Mouse (Mus musculus) lung, embryonic 15.5 days (tissue): Measurements from ENCODE around the gene Mtfr2. TPM values are rescaled to one million over a fixed set of nuclear protein-coding genes. Genes with fewer than 3 reads are reported as not detected.
A peak's percentile ranks its signal among the peaks of the same experiment; 100 is the strongest.

Experiments
- ATAC-seq: fragments of 200-750 bp; cut with Nextera tagmentation; 2 replicates; pipeline ENCODE4 v1.8.0; 2017; ENCODE audit warnings: moderate number of reproducible peaks, borderline replicate concordance; ENCODE audit not compliant: low FRiP score, low TSS enrichment; ENCODE audit errors: extremely low read depth
- H3K27ac ChIP-seq: fragments of 300-500 bp; sonication (generic); 2 replicates; pipeline ENCODE4 v1.5.1; 2015; ENCODE audit warnings: moderate library complexity, mild to moderate bottlenecking, inconsistent platforms
- H3K27me3 ChIP-seq: fragments of 300-500 bp; sonication (generic); 2 replicates; pipeline ENCODE4 v1.6.1; 2015; ENCODE audit warnings: inconsistent platforms
- H3K36me3 ChIP-seq: fragments of 300-500 bp; sonication (generic); 2 replicates; pipeline ENCODE4 v1.6.1; 2015; ENCODE audit warnings: inconsistent platforms
- H3K4me1 ChIP-seq: fragments of 300-500 bp; sonication (generic); 2 replicates; pipeline ENCODE4 v1.6.1; 2015; ENCODE audit warnings: inconsistent platforms
- H3K4me2 ChIP-seq: fragments of 300-500 bp; sonication (generic); 2 replicates; pipeline ENCODE4 v1.6.1; 2015; ENCODE audit warnings: inconsistent platforms, mild to moderate bottlenecking, moderate library complexity
- H3K4me3 ChIP-seq: fragments of 300-500 bp; sonication (generic); 2 replicates; pipeline ENCODE4 v1.5.1; 2015; ENCODE audit warnings: mild to moderate bottlenecking, inconsistent platforms
- H3K9ac ChIP-seq: fragments of 300-500 bp; sonication (generic); 2 replicates; pipeline ENCODE4 v1.6.1; 2015; ENCODE audit warnings: inconsistent platforms
- H3K9me3 ChIP-seq: fragments of 300-500 bp; sonication (generic); 2 replicates; pipeline ENCODE4 v1.6.1; 2016; ENCODE audit warnings: inconsistent platforms
- WGBS: fragments of 180-500 bp; shearing (Covaris S2); methylation state at CpG from one replicate; pipeline ENCODE4 v1.1.7; 2015; 5-methylcytosine and 5-hydroxymethylcytosine counted together
- polyA plus RNA-seq: library from polyadenylated mRNA; unstranded; fragments of >200 nt; fragmentation: Nextera tagmentation; extraction: Ambion mirVana; gene quantifications from 2 replicates; pipeline ENCODE4 v1.2.1, GENCODE M21; 2015

Gene Mtfr2
- 2.2 and 3.1 TPM in 2 replicates for polyA plus RNA-seq

DNA sequence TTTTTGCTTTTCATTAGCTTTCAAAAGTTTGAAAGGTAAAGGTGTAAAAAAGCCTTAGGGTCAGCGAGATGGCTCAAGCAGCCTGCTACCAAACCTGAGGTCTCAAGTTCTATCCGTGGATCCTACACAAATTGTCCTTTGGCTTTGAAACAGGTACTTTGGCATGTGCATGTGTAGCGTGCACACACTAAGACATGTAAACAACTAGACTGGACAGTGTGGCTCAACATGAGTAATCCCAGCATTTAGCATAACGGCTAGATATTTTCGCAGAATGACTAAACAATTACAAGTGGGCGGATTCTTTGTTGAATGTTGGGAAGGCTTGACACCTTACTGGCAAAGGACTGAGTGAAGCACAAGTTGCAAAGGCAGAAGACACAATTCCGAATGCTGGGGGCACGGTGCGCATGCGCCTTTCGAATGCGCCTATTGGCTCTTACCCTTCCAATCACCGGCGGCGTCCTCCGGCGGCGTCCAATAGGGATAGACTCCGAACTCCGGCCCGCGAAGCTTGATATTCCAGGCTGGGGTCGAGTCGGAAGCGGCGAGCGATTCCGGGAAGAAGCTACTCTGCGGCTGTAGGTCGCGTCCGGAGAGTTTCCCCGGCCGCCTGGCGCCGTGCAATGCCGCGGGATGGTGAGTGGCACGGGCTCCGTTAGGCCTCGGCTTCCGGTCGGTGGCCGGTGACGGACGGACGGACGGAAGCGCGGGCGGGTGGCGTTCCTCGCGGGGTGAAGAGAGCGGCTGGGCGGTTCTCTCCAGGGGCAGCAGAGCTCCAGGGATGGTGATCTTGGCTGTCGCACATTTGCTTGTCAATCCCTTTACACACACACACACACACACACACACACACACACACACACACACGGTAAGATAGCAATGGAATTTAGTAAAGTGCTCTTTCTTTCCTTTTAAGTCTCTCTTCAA lies at the start of gene Mtfr2:
Mtfr2 (plus strand) TSS at position 486 of the 930 bp plus-strand sequence.
- peaks cover 9% of the 10 kb centered on the region; the same call in 1 of the 2 replicates for H3K4me1 ChIP-seq
- peak within 1 kb of the TSS; percentile 84 for H3K4me3 ChIP-seq
- H3K4me2 ChIP-seq = peak within 1 kb of the TSS; percentile 75
- H3K9me3 ChIP-seq = no peaks in the 10 kb centered on the region
- under 1% methylated on average over 58 of the region's 58 CpGs for WGBS
- no peaks in the 10 kb centered on the region for H3K27me3 ChIP-seq
- peaks cover 35% of the 10 kb centered on the region for H3K36me3 ChIP-seq
- peak within 1 kb of the TSS; percentile 63 for H3K9ac ChIP-seq
- peak within 1 kb of the TSS; percentile 81 for H3K27ac ChIP-seq
- peak; percentile 95 for ATAC-seq

DNA sequence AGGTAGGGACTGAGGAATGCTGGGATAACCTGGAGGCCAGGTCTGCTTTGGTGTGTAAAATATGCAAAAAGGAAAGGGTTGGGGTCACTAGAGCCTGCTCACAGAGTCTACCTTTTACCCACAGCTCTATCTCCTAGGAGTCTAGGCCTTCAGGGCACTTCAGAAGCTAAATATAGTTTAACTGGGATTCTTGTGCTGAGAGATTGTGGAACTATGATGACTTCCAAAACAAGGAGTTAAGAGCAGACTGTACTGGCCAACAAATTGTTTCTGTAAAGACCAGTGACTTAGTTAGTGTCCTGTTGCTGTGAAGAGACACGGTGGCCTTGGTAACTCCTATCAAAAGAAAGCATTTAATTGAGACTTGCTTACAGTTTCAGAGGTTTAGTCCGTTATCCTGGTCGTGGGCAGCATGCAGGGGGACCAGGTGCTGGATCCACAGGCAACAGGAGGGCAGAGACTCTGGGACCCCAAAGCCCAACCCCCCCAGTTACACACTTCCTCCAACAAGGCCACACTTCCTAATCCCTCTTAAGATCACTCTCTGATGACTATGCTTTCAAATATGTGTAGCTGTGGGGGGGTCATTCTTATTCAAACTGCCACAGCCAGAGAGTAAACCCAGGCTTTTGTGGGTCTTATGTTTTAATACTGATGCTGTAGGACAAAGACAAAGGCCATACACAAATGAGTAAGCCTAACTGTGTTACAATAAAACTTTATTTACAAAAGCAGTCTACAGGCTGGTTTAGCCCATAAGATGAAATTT lies 49.2 kb upstream of the Mtfr2 start:
- H3K27ac ChIP-seq = no peak overlapping the region
- no peak overlapping the region for H3K4me2 ChIP-seq

DNA sequence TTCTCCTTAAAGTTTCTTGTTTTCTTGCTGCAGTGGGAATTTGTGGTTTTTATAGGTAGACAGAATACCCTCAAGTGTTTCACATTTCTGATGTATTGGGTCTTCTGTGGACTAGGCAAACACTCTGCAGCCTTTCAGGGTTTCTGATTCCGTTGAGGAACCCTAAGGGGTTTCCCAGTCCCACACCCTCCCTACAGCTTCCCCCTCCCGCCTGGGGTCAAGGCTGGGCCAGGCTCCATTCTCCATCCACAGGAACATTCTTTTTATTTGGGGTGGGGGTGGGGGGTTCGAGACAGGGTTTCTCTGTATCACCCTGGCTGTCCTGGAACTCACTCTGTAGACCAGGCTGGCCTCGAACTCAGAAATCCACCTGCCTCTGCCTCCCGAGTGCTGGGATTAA lies 48.5 kb upstream of the Mtfr2 start:
- Histone ChIP-seq H3K4me1 (no peaks in the 10 kb centered on the region), H3K4me2 (no peak overlapping the region), H3K9me3 (no peaks in the 10 kb centered on the region), H3K9ac (no peak overlapping the region), H3K27me3 (no peaks in the 10 kb centered on the region; the same call in 1 of the 2 replicates), H3K4me3 (no peak overlapping the region), H3K36me3 (no peaks in the 10 kb centered on the region), H3K27ac (no peak overlapping the region)
- WGBS = 63% methylated on average over 5 of the region's 5 CpGs
- ATAC-seq = no peak

More for the DNA sequence above, 49.2 kb upstream of the Mtfr2 start:
- ATAC-seq = no peak
- no peaks in the 10 kb centered on the region for H3K9me3 ChIP-seq
- WGBS = 62% methylated on average over 3 of the region's 3 CpGs
- no peaks in the 10 kb centered on the region for H3K36me3 ChIP-seq
- no peaks in the 10 kb centered on the region; the same call in 1 of the 2 replicates for H3K27me3 ChIP-seq
- H3K4me3 ChIP-seq = no peak overlapping the region
- H3K4me1 ChIP-seq = no peaks in the 10 kb centered on the region
- H3K9ac ChIP-seq = no peak overlapping the region

DNA sequence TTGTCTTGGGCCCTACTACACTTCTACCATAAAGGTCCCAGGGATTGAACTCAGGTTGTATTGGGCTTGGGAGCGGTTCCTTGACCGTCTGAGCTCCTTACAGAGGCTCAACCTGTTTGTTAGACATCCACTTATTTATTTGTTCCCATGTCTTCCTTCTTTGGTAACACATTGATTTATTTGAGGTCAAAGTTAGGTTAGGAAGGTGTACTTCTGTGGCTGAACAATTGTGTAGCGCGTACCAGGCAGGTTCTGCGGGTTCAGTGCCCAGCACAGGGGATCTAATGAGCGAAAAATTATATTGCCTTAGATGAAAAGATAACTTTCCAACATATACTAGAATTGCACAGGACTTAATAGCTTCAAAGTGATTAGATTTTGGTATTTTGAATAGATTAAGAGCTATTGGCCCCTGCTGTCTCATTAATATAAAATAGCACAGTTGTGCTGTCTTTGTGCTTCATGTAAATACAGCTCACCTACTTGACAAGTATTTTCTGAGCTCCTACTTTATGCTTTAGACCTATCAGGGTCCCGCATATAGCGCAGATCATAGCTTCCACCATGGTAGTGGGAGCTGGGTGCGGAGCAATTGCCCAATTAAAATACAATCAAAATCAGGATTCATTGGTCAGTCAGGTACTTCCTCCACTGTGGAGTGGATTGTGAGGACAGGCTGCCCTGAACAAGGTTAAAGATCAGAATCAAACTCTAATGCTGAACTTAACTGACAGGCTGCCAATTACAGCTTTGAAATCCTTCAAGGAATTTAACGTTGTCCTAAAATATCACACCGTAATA lies 36.4 kb upstream of the Mtfr2 start:
- 44% methylated on average over 11 of the region's 11 CpGs for WGBS
- Histone ChIP-seq H3K36me3 (no peaks in the 10 kb centered on the region), H3K9me3 (no peaks in the 10 kb centered on the region), H3K4me3 (peak overlapping the region; percentile 93), H3K4me2 (peak overlapping the region; percentile 66), H3K9ac (peak overlapping the region; percentile 69), H3K27me3 (no peaks in the 10 kb centered on the region), H3K27ac (peak overlapping the region; percentile 99), H3K4me1 (peaks cover 18% of the 10 kb centered on the region; the same call in 1 of the 2 replicates)
- no peak for ATAC-seq

DNA sequence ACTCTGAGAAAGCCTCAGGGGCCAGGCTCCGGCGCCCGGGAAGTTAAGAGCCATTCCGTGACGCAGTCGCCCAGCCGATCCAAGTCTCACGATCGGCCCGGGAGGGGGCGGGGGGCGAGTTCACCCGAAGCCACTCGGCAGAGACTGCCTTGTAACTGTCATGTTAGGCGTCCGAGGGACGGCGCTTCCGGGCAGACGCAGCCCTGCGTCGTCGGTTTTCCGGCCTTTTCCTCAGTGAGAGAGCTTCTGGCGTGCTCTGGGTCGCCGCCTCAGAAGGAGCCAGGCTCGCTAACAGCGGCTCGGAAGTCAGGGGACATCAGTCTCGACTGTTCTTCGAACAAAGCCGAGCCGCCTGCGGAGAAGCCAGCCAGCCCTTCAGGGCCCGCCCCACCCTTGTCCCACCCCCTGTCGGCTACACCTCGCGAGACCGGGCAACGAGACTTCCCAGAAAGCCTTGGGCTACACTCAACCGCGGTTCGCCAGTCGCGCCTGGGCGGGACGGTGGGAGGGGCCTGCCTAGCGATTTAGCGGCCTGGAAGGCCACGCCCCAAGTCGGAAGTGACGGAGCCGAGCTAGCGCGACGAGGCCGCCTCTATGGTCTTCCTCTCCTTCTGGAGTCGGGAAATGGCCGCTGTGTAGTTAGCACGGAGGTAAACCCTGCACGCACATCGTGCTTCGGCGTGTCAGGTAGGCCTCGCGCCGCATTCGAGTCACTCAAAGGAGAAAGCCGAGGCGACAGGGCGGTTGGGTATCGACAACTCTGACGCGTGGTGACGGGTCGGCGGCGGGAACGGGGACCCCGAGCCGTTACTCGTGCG lies 35.4 kb upstream of the Mtfr2 start, which contains the start of gene Bclaf1:
Bclaf1 (plus strand) TSS at position 552 of the 818 bp plus-strand sequence.
- Histone ChIP-seq H3K4me3 (peak within 1 kb of the TSS; percentile 93), H3K27ac (peak within 1 kb of the TSS; percentile 99), H3K4me1 (peaks cover 18% of the 10 kb centered on the region; the same call in 1 of the 2 replicates), H3K27me3 (no peaks in the 10 kb centered on the region), H3K9ac (peak within 1 kb of the TSS; percentile 95), H3K9me3 (no peaks in the 10 kb centered on the region), H3K36me3 (no peaks in the 10 kb centered on the region), H3K4me2 (peak within 1 kb of the TSS; percentile 66)
- WGBS = under 1% methylated on average over 83 of the region's 84 CpGs
- ATAC-seq = peak; percentile 99

DNA sequence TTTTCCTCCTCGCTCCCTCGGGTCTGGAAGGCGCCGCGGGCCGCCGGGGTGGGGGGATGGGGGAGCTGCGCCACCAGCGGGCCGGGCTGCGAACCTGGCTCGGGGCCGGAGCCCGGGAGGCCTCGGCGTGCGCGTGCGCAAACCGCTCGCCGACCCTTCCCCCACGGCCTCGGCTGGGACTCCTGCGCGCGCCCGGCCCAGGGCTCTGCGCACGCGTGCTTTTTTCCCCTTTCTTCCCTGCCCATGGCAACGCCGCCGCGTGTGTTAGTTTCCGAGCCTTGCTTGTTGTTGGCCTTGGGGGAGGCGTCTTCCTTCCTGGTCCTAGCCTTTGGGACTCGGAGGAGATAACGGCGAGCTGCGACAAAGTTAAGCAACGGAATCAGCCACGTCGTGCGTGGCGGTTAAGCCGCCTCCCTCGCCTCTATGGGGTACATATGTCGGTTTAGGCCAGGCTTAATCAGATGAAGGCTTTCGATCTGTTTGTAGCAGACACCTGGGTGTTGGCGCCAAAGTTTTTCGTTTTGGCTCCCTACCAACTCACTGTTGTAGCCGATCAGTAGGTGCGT lies 34.8 kb upstream of the Mtfr2 start:
- peak; percentile 79 for ATAC-seq
- under 1% methylated on average over 54 of the region's 54 CpGs for WGBS
- Histone ChIP-seq H3K27ac (peak overlapping the region; percentile 99), H3K9me3 (no peaks in the 10 kb centered on the region), H3K27me3 (no peaks in the 10 kb centered on the region), H3K4me3 (peak overlapping the region; percentile 93), H3K4me2 (peak overlapping the region; percentile 62), H3K9ac (peak overlapping the region; percentile 95), H3K4me1 (peaks cover 18% of the 10 kb centered on the region; the same call in 1 of the 2 replicates), H3K36me3 (no peaks in the 10 kb centered on the region)

DNA sequence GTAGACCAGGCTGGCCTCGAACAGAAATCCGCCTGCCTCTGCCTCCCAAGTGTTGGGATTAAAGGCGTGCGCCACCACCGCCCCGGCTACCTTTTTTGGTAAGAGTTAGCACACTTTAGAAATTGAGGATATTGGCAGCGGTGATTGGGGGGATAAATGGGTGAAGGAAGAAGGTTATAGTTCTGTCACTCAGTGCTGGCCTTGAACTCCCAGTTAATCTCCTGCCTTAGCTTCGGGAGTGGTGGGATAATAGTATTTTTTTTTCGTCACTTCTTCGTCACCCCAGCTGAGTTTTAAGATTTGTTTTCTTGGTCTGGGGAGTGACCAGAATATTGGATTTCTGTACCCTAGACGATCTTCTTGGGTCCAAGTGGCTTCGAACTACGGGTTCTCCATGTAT lies 34.1 kb upstream of the Mtfr2 start:
- Histone ChIP-seq H3K9me3 (no peaks in the 10 kb centered on the region), H3K4me3 (peak overlapping the region; percentile 93), H3K4me2 (peak overlapping the region; percentile 62), H3K27me3 (no peaks in the 10 kb centered on the region), H3K9ac (peak overlapping the region; percentile 95), H3K36me3 (peaks cover 6% of the 10 kb centered on the region), H3K4me1 (peaks cover 18% of the 10 kb centered on the region; the same call in 1 of the 2 replicates), H3K27ac (0 out of 2 replicates have a peak overlapping the region, but pooled peaks have one; percentile 99)
- 41% methylated on average over 13 of the region's 13 CpGs for WGBS
- ATAC-seq = no peak

DNA sequence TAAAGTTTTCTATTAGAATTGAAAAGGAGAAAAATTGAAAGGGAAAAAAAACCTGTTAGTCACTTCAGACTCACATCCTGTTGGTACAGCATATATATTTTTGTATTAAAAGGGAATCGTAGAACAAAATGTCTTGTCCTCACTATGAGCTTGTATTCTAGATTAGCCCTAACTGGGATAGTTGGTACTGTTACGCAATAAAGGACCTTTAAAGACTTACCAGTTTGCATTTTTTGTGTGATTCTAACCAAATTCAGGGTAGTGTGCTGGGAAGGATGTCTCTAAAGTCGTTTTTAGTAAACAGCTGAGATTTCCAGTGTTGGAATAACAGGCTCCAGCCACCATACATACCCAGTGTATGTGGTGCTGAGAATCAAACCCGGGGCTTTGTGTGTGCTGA lies 33.6 kb upstream of the Mtfr2 start:
- H3K36me3 ChIP-seq = peaks cover 11% of the 10 kb centered on the region
- H3K27ac ChIP-seq = no peak overlapping the region
- ATAC-seq = no peak
- no peak overlapping the region for H3K4me3 ChIP-seq
- peak overlapping the region; percentile 62 for H3K4me2 ChIP-seq
- peaks cover 18% of the 10 kb centered on the region; the same call in 1 of the 2 replicates for H3K4me1 ChIP-seq
- no peaks in the 10 kb centered on the region for H3K27me3 ChIP-seq
- WGBS = 77% methylated on average over 4 of the region's 4 CpGs
- no peak overlapping the region for H3K9ac ChIP-seq
- no peaks in the 10 kb centered on the region for H3K9me3 ChIP-seq

DNA sequence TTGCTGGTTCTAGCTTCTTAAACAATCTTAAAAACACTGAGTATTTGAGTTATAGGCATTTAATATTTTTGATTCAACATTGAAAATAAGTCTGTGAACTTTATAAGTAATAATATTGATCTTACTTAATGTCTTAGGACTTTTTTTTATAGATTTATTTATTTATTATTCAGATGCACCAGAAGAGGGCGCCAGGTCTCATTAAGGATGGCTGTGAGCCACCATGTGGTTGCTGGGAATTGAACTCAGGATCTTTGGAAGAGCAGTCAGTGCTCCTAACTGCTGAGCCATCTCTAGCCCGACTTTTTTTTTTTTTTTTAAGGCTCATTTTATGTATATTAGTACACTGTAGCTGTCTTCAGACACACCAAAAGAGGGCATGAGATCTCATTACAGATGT lies 32.8 kb upstream of the Mtfr2 start:
- no peak overlapping the region for H3K27ac ChIP-seq
- no peaks in the 10 kb centered on the region for H3K27me3 ChIP-seq
- no peaks in the 10 kb centered on the region for H3K9me3 ChIP-seq
- peaks cover 18% of the 10 kb centered on the region; the same call in 1 of the 2 replicates for H3K4me1 ChIP-seq
- no peak overlapping the region for H3K4me3 ChIP-seq
- WGBS = 38% methylated on average over 2 of the region's 2 CpGs
- no peak overlapping the region for H3K4me2 ChIP-seq
- no peak for ATAC-seq
- no peak overlapping the region for H3K9ac ChIP-seq
- peaks cover 17% of the 10 kb centered on the region for H3K36me3 ChIP-seq

DNA sequence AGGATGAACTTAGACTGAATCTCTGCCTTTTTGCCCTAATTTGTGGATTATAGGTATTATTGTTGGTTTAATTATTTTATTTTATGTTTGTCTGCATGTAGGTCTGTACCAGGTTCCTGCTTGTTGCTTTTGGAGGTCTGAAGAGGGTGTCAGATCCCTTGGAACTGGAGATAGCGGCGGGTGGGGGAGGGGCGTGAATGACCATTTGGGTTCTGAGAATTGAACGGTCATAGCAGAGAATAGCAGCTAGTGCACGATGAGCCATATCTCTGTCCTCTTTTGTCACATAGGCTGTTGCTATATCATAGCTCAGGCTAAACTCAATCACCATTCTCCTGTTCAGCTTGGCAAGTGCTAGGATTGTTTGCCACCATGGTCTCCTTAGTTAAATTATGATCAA lies 30.1 kb upstream of the Mtfr2 start:
- no peak for ATAC-seq
- H3K9me3 ChIP-seq = no peaks in the 10 kb centered on the region
- H3K27me3 ChIP-seq = no peaks in the 10 kb centered on the region
- H3K4me3 ChIP-seq = no peak overlapping the region
- peaks cover 9% of the 10 kb centered on the region; the same call in 1 of the 2 replicates for H3K4me1 ChIP-seq
- 79% methylated on average over 5 of the region's 5 CpGs for WGBS
- H3K4me2 ChIP-seq = no peak overlapping the region
- no peak overlapping the region for H3K27ac ChIP-seq
- no peak overlapping the region for H3K9ac ChIP-seq
- peaks cover 27% of the 10 kb centered on the region for H3K36me3 ChIP-seq
